Mouse (Mus musculus): Measurements from ENCODE around the gene Rpa3. TPM values are rescaled to one million over a fixed set of nuclear protein-coding genes. Genes with fewer than 3 reads are reported as not detected.

Rpa3 gene
- polyA plus RNA-seq, 2 experiments, result 79.3 to 136 TPM

GRCm38 (mm10) chr6:8258316-8258715 is 657 bp downstream of the Rpa3 start:
- Histone ChIP-seq H3K27me3 (ENCODE audit: control insufficient read depth, insufficient read depth, low read length) (no peaks in the 10 kb centered on the region), H3K4me3 (replicated peaks; ENCODE audit: low read length) (peak overlapping the region; percentile 69), H3K4me1 (ENCODE audit: control insufficient read depth, insufficient read depth, low read length) (peaks cover 5% of the 10 kb centered on the region; the same call in 1 of the 2 replicates), H3K9ac (ENCODE audit: low read depth, low read length, severe bottlenecking) (peak overlapping the region; percentile 69), H3K9me3 (ENCODE audit: control insufficient read depth, low read length) (no peaks in the 10 kb centered on the region), H3K4me2 (replicated peaks; ENCODE audit: low read depth, low read length, severe bottlenecking) (peak overlapping the region; percentile 83), H3K27ac (replicated peaks; ENCODE audit: low read depth, low read length) (peak overlapping the region; percentile 65), H3K36me3 (ENCODE audit: control insufficient read depth, insufficient read depth, low read length) (peaks cover 3% of the 10 kb centered on the region; the same call in 1 of the 2 replicates)
- ATAC-seq (ENCODE audit: low FRiP score, low read depth) (no peak), DNase-seq (ENCODE audit: low spot score) (no peak)
- TF ChIP-seq POLR2A (IDR thresholded peaks at IDR 0.05; ENCODE audit: borderline replicate concordance, extremely low read depth, insufficient read depth, insufficient read length), result no peak
- 10% methylated on average over 6 of the region's 6 CpGs for WGBS

- H3K4me1 ChIP-seq (ENCODE audit: control insufficient read depth, insufficient read depth, low read length), result no peaks in the 10 kb centered on the region
- H3K9ac ChIP-seq (ENCODE audit: low read depth, low read length, severe bottlenecking), result no peak overlapping the region
- ATAC-seq (ENCODE audit: low FRiP score, low read depth) (no peak), DNase-seq (ENCODE audit: low spot score) (no peak)
- no peaks in the 10 kb centered on the region for H3K9me3 ChIP-seq (ENCODE audit: control insufficient read depth, low read length)
- H3K27me3 ChIP-seq (ENCODE audit: control insufficient read depth, insufficient read depth, low read length), result no peaks in the 10 kb centered on the region
- WGBS, result 93% methylated on average over 3 of the region's 3 CpGs
- H3K4me2 ChIP-seq (replicated peaks; ENCODE audit: low read depth, low read length, severe bottlenecking), result no peak overlapping the region
- H3K4me3 ChIP-seq (replicated peaks; ENCODE audit: low read length), result no peak overlapping the region
- peaks cover 55% of the 10 kb centered on the region for H3K36me3 ChIP-seq (ENCODE audit: control insufficient read depth, insufficient read depth, low read length)
- no peak for TF ChIP-seq POLR2A (IDR thresholded peaks at IDR 0.05; ENCODE audit: borderline replicate concordance, extremely low read depth, insufficient read depth, insufficient read length)
- H3K27ac ChIP-seq (replicated peaks; ENCODE audit: low read depth, low read length), result no peak overlapping the region
Observed at GRCm38 (mm10) chr6:8228596-8228995, 30.4 kb downstream of the Rpa3 start.

- Histone ChIP-seq H3K27ac (replicated peaks; ENCODE audit: low read depth, low read length) (no peak overlapping the region), H3K36me3 (ENCODE audit: control insufficient read depth, insufficient read depth, low read length) (peaks cover 45% of the 10 kb centered on the region), H3K4me2 (replicated peaks; ENCODE audit: low read depth, low read length, severe bottlenecking) (no peak overlapping the region), H3K27me3 (ENCODE audit: control insufficient read depth, insufficient read depth, low read length) (no peaks in the 10 kb centered on the region), H3K4me1 (ENCODE audit: control insufficient read depth, insufficient read depth, low read length) (no peaks in the 10 kb centered on the region), H3K4me3 (replicated peaks; ENCODE audit: low read length) (no peak overlapping the region), H3K9me3 (ENCODE audit: control insufficient read depth, low read length) (no peaks in the 10 kb centered on the region), H3K9ac (ENCODE audit: low read depth, low read length, severe bottlenecking) (no peak overlapping the region)
- ATAC-seq (ENCODE audit: low FRiP score, low read depth) (no peak), DNase-seq (ENCODE audit: low spot score) (no peak)
- WGBS, result 81% methylated on average over 3 of the region's 3 CpGs
- TF ChIP-seq POLR2A (IDR thresholded peaks at IDR 0.05; ENCODE audit: borderline replicate concordance, extremely low read depth, insufficient read depth, insufficient read length), result no peak
Observed at GRCm38 (mm10) chr6:8227035-8227434, 31.9 kb downstream of the Rpa3 start.

- Histone ChIP-seq H3K36me3 (ENCODE audit: control insufficient read depth, insufficient read depth, low read length) (peaks cover 14% of the 10 kb centered on the region), H3K4me3 (replicated peaks; ENCODE audit: low read length) (no peak overlapping the region), H3K9ac (ENCODE audit: low read depth, low read length, severe bottlenecking) (no peak overlapping the region), H3K27me3 (ENCODE audit: control insufficient read depth, insufficient read depth, low read length) (no peaks in the 10 kb centered on the region), H3K27ac (replicated peaks; ENCODE audit: low read depth, low read length) (no peak overlapping the region), H3K9me3 (ENCODE audit: control insufficient read depth, low read length) (no peaks in the 10 kb centered on the region), H3K4me2 (replicated peaks; ENCODE audit: low read depth, low read length, severe bottlenecking) (peak overlapping the region; percentile 54; the same call in 1 of the 2 replicates), H3K4me1 (ENCODE audit: control insufficient read depth, insufficient read depth, low read length) (peaks cover 8% of the 10 kb centered on the region)
- DNase-seq (ENCODE audit: low spot score), result no peak
- WGBS, result 90% methylated on average over 3 of the region's 3 CpGs
- no peak for TF ChIP-seq POLR2A (IDR thresholded peaks at IDR 0.05; ENCODE audit: borderline replicate concordance, extremely low read depth, insufficient read depth, insufficient read length)
- ATAC-seq (ENCODE audit: low FRiP score, low read depth), result no peak
Observed at GRCm38 (mm10) chr6:8210661-8211060, 48.3 kb downstream of the Rpa3 start.

- H3K36me3 ChIP-seq (ENCODE audit: control insufficient read depth, insufficient read depth, low read length), result peaks cover 6% of the 10 kb centered on the region
- DNase-seq (ENCODE audit: low spot score) (peak; percentile 46), ATAC-seq (ENCODE audit: low FRiP score, low read depth) (peak; percentile 14; the same call in 1 of the 2 replicates)
- no peaks in the 10 kb centered on the region for H3K9me3 ChIP-seq (ENCODE audit: control insufficient read depth, low read length)
- peaks cover 8% of the 10 kb centered on the region for H3K4me1 ChIP-seq (ENCODE audit: control insufficient read depth, insufficient read depth, low read length)
- peak overlapping the region; percentile 92 for H3K27ac ChIP-seq (replicated peaks; ENCODE audit: low read depth, low read length)
- H3K4me3 ChIP-seq (replicated peaks; ENCODE audit: low read length), result peak overlapping the region; percentile 91
- 13% methylated on average over 10 of the region's 10 CpGs for WGBS
- TF ChIP-seq POLR2A (IDR thresholded peaks at IDR 0.05; ENCODE audit: borderline replicate concordance, extremely low read depth, insufficient read depth, insufficient read length), result no peak
- peak overlapping the region; percentile 54 for H3K4me2 ChIP-seq (replicated peaks; ENCODE audit: low read depth, low read length, severe bottlenecking)
- no peaks in the 10 kb centered on the region for H3K27me3 ChIP-seq (ENCODE audit: control insufficient read depth, insufficient read depth, low read length)
- peak overlapping the region; percentile 94 for H3K9ac ChIP-seq (ENCODE audit: low read depth, low read length, severe bottlenecking)
Observed at GRCm38 (mm10) chr6:8209866-8210186, 49.1 kb downstream of the Rpa3 start.

All from limb, embryonic 14.5 days (tissue).